Mouse (Mus musculus) heart, embryonic 10.5 days (tissue): ENCODE measurements at regions not wholly inside any gene's neighbourhood (a gene's known extent, or its start where the extent isn't known, plus 50 kb on each side); places are given as distances from the start of the nearest gene placed in this dataset.

Experiments
- DNase-seq: peaks from one replicate; pipeline ENCODE4 v3.0.0-alpha.2; 2017; ENCODE audit warnings: low spot score
- H3K27ac ChIP-seq: fragments of 300-500 bp; sonication (generic); 2 replicates; pipeline ENCODE4 v1.5.1; 2016; ENCODE audit warnings: mild to moderate bottlenecking
- H3K27me3 ChIP-seq: fragments of 300-500 bp; sonication (generic); 2 replicates; pipeline ENCODE4 v1.6.1; 2016; ENCODE audit warnings: mild to moderate bottlenecking; ENCODE audit not compliant: poor library complexity, insufficient read depth, severe bottlenecking
- H3K36me3 ChIP-seq: fragments of 300-500 bp; sonication (generic); 2 replicates; pipeline ENCODE4 v1.6.1; 2016; ENCODE audit warnings: mild to moderate bottlenecking, moderate library complexity
- H3K4me1 ChIP-seq: fragments of 300-500 bp; sonication (generic); 2 replicates; pipeline ENCODE4 v1.6.1; 2016; ENCODE audit warnings: mild to moderate bottlenecking
- H3K4me3 ChIP-seq: fragments of 300-500 bp; sonication (generic); 2 replicates; pipeline ENCODE4 v1.5.1; 2016; ENCODE audit warnings: mild to moderate bottlenecking, moderate library complexity
- H3K9me3 ChIP-seq: fragments of 300-500 bp; sonication (generic); 2 replicates; pipeline ENCODE4 v1.6.1; 2016; ENCODE audit warnings: mild to moderate bottlenecking, moderate library complexity
- WGBS: fragments of 180-500 bp; shearing (Covaris S2); methylation state at CpG from one replicate; pipeline ENCODE4 v1.1.7; 2016; 5-methylcytosine and 5-hydroxymethylcytosine counted together

- no peaks in the 10 kb centered on the region for H3K36me3 ChIP-seq
- no peak overlapping the region for H3K27ac ChIP-seq
- no peaks in the 10 kb centered on the region for H3K4me1 ChIP-seq
- DNase-seq: no peak
- no peak overlapping the region for H3K4me3 ChIP-seq
- no peaks in the 10 kb centered on the region for H3K9me3 ChIP-seq
- H3K27me3 ChIP-seq: no peaks in the 10 kb centered on the region
Observed at GRCm38 (mm10) chr9:84381942-84382341, 457.0 kb downstream of the Bckdhb start.

- H3K4me1 ChIP-seq: no peaks in the 10 kb centered on the region
- H3K27ac ChIP-seq: no peak overlapping the region
- no peaks in the 10 kb centered on the region for H3K36me3 ChIP-seq
- H3K9me3 ChIP-seq: no peaks in the 10 kb centered on the region
- H3K4me3 ChIP-seq: no peak overlapping the region
- H3K27me3 ChIP-seq: no peaks in the 10 kb centered on the region
- no peak for DNase-seq
- WGBS: 89% methylated on average over 3 of the region's 3 CpGs
Observed at GRCm38 (mm10) chr9:84389831-84390230, 464.9 kb downstream of the Bckdhb start.

GRCm38 (mm10) chr9:84394536-84395314 is 469.8 kb downstream of the Bckdhb start:
- 84% methylated on average over 3 of the region's 3 CpGs for WGBS
- H3K36me3 ChIP-seq: no peaks in the 10 kb centered on the region
- H3K27ac ChIP-seq: no peak overlapping the region
- H3K27me3 ChIP-seq: no peaks in the 10 kb centered on the region
- H3K4me3 ChIP-seq: no peak overlapping the region
- DNase-seq: no peak
- no peaks in the 10 kb centered on the region for H3K4me1 ChIP-seq
- no peaks in the 10 kb centered on the region for H3K9me3 ChIP-seq

GRCm38 (mm10) chr9:84399481-84399880 is 474.5 kb downstream of the Bckdhb start:
- Histone ChIP-seq H3K36me3 (no peaks in the 10 kb centered on the region), H3K27ac (no peak overlapping the region), H3K4me3 (no peak overlapping the region), H3K4me1 (no peaks in the 10 kb centered on the region), H3K27me3 (no peaks in the 10 kb centered on the region), H3K9me3 (no peaks in the 10 kb centered on the region)
- WGBS: 66% methylated on average over 3 of the region's 3 CpGs
- no peak for DNase-seq

- 43% methylated on average over 10 of the region's 10 CpGs for WGBS
- Histone ChIP-seq H3K27me3 (no peaks in the 10 kb centered on the region), H3K9me3 (no peaks in the 10 kb centered on the region), H3K36me3 (no peaks in the 10 kb centered on the region), H3K4me1 (peaks cover 4% of the 10 kb centered on the region; the same call in 1 of the 2 replicates), H3K4me3 (no peak overlapping the region), H3K27ac (peak overlapping the region; percentile 56; the same call in 1 of the 2 replicates)
- no peak for DNase-seq
Observed at GRCm38 (mm10) chr9:84408260-84409203, 483.6 kb downstream of the Bckdhb start.
